Mouse (Mus musculus): ENCODE data around the gene Olfr1221. TPM values are rescaled to one million over a fixed set of nuclear protein-coding genes. Genes with fewer than 3 reads are reported as not detected.
"Not testable (repeated sequence)": the region's sequence is repeated elsewhere in the genome, so short reads cannot be mapped to it uniquely, and the experiment has no call there.

The Olfr1221 gene
- polyA plus RNA-seq (2011; ENCODE audit: insufficient read depth, insufficient read length, low read depth, missing spikeins): not detected in 2 replicates

DNA sequence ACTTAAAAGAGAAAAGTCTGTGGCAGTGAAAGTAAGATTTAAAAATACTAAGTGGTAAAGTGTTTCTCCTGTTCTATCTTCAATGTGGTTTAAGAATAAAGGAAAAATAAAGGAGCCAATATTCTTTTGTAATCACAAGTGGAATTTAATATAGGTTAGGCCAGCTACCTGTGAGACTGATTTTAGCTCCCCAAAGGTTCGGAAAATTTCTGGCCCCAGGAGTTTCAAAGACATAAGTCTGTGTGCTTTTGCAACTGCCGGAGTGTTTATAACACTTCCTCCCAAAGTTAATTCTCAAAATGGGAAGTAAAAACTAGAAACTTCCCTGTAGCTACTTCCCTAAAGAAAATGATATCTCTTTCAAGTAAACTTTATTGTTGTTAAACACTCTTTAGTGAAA is at the start of gene Olfr1221:
TSS of gene Olfr1221 (minus strand) at position 101 of the 400 bp plus-strand sequence.
- Histone ChIP-seq H3K4me1 (ENCODE audit: control insufficient read depth, insufficient read depth, low read length) (no peaks in the 10 kb centered on the region), H3K9ac (ENCODE audit: low read depth, poor library complexity, severe bottlenecking) (no peak within 1 kb of the TSS), H3K27me3 (ENCODE audit: control insufficient read depth, insufficient read depth, low read length, poor library complexity, severe bottlenecking) (no peaks in the 10 kb centered on the region), H3K36me3 (ENCODE audit: control insufficient read depth, insufficient read depth, low read length, poor library complexity, severe bottlenecking) (no peaks in the 10 kb centered on the region), H3K9me3 (replicated peaks; ENCODE audit: control insufficient read depth, insufficient read depth, low read length, poor library complexity, severe bottlenecking) (no peaks in the 10 kb centered on the region), H3K27ac (ENCODE audit: insufficient read depth, low read length) (no peak within 1 kb of the TSS), H3K4me3 (ENCODE audit: low read depth, low read length) (no peak within 1 kb of the TSS)
- TF ChIP-seq CTCF (IDR thresholded peaks at IDR 0.05; ENCODE audit: low read depth, low read length) (no peak), POLR2A (IDR thresholded peaks at IDR 0.05; ENCODE audit: insufficient read depth, low read length) (no peak), EP300 (IDR thresholded peaks at IDR 0.05; ENCODE audit: insufficient read depth, low read depth, low read length) (no peak)

DNA sequence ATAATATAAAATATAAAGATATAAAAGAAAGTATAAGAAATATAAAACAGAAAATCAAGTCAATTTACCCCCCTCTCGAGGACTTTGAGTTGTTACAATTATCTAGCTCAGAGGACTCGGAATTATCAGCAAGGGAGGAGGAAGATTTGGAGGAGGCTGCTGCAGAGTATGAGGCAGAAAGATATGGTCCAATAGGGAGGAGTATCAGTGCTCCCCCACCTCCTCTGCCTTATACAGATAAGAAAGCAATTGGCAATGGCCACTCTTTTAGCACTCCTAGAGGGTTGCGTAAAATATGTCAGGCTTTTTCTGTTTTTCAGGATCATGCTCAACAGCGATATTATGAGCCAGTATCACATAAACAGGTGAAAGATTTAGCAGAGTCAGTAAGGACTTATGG is 47.6 kb upstream of the Olfr1221 start:
- not testable (repeated sequence) for H3K27ac ChIP-seq (ENCODE audit: insufficient read depth, low read length); H3K27me3 ChIP-seq (ENCODE audit: control insufficient read depth, insufficient read depth, low read length, poor library complexity, severe bottlenecking); H3K4me1 ChIP-seq (ENCODE audit: control insufficient read depth, insufficient read depth, low read length); H3K9me3 ChIP-seq (replicated peaks; ENCODE audit: control insufficient read depth, insufficient read depth, low read length, poor library complexity, severe bottlenecking); H3K9ac ChIP-seq (ENCODE audit: low read depth, poor library complexity, severe bottlenecking); H3K36me3 ChIP-seq (ENCODE audit: control insufficient read depth, insufficient read depth, low read length, poor library complexity, severe bottlenecking); H3K4me3 ChIP-seq (ENCODE audit: low read depth, low read length)

DNA sequence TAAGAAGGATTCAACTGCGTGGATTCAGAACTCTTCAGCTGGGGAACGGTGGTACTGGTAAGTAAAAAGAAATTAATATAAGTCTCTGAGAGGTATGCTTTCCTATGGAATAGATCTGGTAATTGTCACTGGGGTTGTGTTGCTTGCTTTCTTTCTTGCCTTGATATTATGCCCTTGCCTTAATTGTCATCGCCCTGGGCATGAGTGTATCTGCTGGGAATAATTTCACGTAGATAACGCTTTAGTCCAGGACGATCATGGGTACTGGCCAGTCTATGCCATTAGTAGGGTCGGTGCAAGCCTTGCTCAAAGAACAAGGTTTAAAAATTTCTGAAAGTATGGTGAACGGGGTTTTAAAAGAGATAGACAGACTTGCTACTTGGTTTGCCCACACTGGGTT is 46.9 kb upstream of the Olfr1221 start, which contains the start of gene Olfr1224-ps1:
TSS of gene Olfr1224-ps1 (minus strand) at position 101 of the 400 bp plus-strand sequence.
- not testable (repeated sequence) for H3K27me3 ChIP-seq (ENCODE audit: control insufficient read depth, insufficient read depth, low read length, poor library complexity, severe bottlenecking); H3K4me1 ChIP-seq (ENCODE audit: control insufficient read depth, insufficient read depth, low read length); H3K9me3 ChIP-seq (replicated peaks; ENCODE audit: control insufficient read depth, insufficient read depth, low read length, poor library complexity, severe bottlenecking); H3K27ac ChIP-seq (ENCODE audit: insufficient read depth, low read length); H3K9ac ChIP-seq (ENCODE audit: low read depth, poor library complexity, severe bottlenecking); H3K36me3 ChIP-seq (ENCODE audit: control insufficient read depth, insufficient read depth, low read length, poor library complexity, severe bottlenecking); H3K4me3 ChIP-seq (ENCODE audit: low read depth, low read length)

DNA sequence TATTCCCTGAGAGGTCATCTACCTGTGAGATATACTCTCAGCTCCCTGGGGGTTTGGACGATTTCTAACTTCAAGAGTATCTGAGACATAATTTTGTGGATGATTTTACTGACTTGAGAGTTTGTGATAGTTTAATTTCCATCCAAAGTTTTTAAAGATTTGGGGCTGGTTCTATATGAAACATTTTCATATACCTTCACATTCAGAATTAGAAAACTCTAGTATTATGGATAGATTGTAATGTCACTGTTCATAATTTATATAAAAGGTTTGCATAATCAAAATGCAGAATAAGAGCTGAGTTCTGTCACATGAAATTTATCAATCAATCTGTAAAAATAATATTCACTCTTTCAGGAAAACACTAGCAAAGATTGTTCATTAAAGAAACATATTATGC is 34.4 kb upstream of the Olfr1221 start, which contains the start of gene Olfr1223:
TSS of gene Olfr1223 (minus strand) at position 101 of the 400 bp plus-strand sequence.
- TF ChIP-seq EP300 (IDR thresholded peaks at IDR 0.05; ENCODE audit: insufficient read depth, low read depth, low read length) (no peak), POLR2A (IDR thresholded peaks at IDR 0.05; ENCODE audit: insufficient read depth, low read length) (no peak), CTCF (IDR thresholded peaks at IDR 0.05; ENCODE audit: low read depth, low read length) (no peak)
- H3K9ac ChIP-seq (ENCODE audit: low read depth, poor library complexity, severe bottlenecking): no peak within 1 kb of the TSS
- H3K27me3 ChIP-seq (ENCODE audit: control insufficient read depth, insufficient read depth, low read length, poor library complexity, severe bottlenecking): no peaks in the 10 kb centered on the region
- H3K36me3 ChIP-seq (ENCODE audit: control insufficient read depth, insufficient read depth, low read length, poor library complexity, severe bottlenecking): no peaks in the 10 kb centered on the region
- H3K4me1 ChIP-seq (ENCODE audit: control insufficient read depth, insufficient read depth, low read length): no peaks in the 10 kb centered on the region
- H3K4me3 ChIP-seq (ENCODE audit: low read depth, low read length): no peak within 1 kb of the TSS
- H3K9me3 ChIP-seq (replicated peaks; ENCODE audit: control insufficient read depth, insufficient read depth, low read length, poor library complexity, severe bottlenecking): no peaks in the 10 kb centered on the region
- no peak within 1 kb of the TSS for H3K27ac ChIP-seq (ENCODE audit: insufficient read depth, low read length)

DNA sequence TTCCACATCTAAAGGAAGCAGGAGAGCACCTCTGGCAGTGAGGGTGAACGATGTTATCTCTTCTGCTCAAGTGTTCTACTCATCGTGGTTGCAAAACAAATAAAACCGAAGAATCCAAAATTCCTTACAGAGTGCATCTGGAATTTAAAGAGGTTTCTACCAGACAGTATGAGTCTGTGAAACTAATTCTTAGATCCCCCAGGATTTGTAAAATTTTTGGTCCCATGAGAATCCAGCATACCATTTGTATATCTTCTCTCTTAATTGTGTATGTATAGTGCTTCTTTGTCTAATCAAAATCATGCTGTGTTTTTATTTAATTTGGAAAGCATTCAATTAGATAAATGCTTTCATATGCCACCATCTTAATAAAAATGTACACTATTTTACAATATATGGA is 15.9 kb upstream of the Olfr1221 start, which contains the start of gene Olfr1222:
TSS of gene Olfr1222 (minus strand) at position 101 of the 400 bp plus-strand sequence.
- Histone ChIP-seq H3K27me3 (ENCODE audit: control insufficient read depth, insufficient read depth, low read length, poor library complexity, severe bottlenecking) (no peaks in the 10 kb centered on the region), H3K9me3 (replicated peaks; ENCODE audit: control insufficient read depth, insufficient read depth, low read length, poor library complexity, severe bottlenecking) (no peaks in the 10 kb centered on the region), H3K4me1 (ENCODE audit: control insufficient read depth, insufficient read depth, low read length) (no peaks in the 10 kb centered on the region), H3K9ac (ENCODE audit: low read depth, poor library complexity, severe bottlenecking) (no peak within 1 kb of the TSS), H3K36me3 (ENCODE audit: control insufficient read depth, insufficient read depth, low read length, poor library complexity, severe bottlenecking) (no peaks in the 10 kb centered on the region), H3K4me3 (ENCODE audit: low read depth, low read length) (no peak within 1 kb of the TSS), H3K27ac (ENCODE audit: insufficient read depth, low read length) (no peak within 1 kb of the TSS)
- TF ChIP-seq CTCF (IDR thresholded peaks at IDR 0.05; ENCODE audit: low read depth, low read length) (no peak), POLR2A (IDR thresholded peaks at IDR 0.05; ENCODE audit: insufficient read depth, low read length) (no peak), EP300 (IDR thresholded peaks at IDR 0.05; ENCODE audit: insufficient read depth, low read depth, low read length) (no peak)

DNA sequence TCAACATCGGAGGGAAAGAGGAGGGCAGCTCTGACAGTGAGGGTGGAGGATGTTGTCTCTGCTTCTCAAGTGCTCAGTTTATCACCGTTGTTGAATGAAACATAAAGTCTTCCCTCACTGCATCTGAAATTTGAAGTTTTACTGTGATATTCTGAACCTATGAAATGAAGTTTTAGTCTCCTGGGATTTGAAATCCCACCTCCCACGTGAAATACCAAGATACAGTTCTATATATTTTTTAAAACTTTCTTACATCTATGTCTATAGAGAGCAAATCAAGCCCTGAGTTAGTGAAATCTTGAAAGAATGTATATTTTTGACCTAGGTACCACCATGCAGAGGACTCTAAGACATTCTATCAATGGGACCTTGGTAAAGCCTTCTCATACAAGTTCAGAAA is 10.3 kb downstream of the Olfr1221 start, which contains the start of gene Olfr1220:
TSS of gene Olfr1220 (minus strand) at position 101 of the 400 bp plus-strand sequence.
- Histone ChIP-seq H3K9me3 (replicated peaks; ENCODE audit: control insufficient read depth, insufficient read depth, low read length, poor library complexity, severe bottlenecking) (no peaks in the 10 kb centered on the region), H3K36me3 (ENCODE audit: control insufficient read depth, insufficient read depth, low read length, poor library complexity, severe bottlenecking) (no peaks in the 10 kb centered on the region), H3K9ac (ENCODE audit: low read depth, poor library complexity, severe bottlenecking) (no peak within 1 kb of the TSS), H3K4me1 (ENCODE audit: control insufficient read depth, insufficient read depth, low read length) (no peaks in the 10 kb centered on the region), H3K27ac (ENCODE audit: insufficient read depth, low read length) (no peak within 1 kb of the TSS), H3K4me3 (ENCODE audit: low read depth, low read length) (no peak within 1 kb of the TSS), H3K27me3 (ENCODE audit: control insufficient read depth, insufficient read depth, low read length, poor library complexity, severe bottlenecking) (no peaks in the 10 kb centered on the region)
- no peak for TF ChIP-seq EP300 (IDR thresholded peaks at IDR 0.05; ENCODE audit: insufficient read depth, low read depth, low read length)

Measured in ES-Bruce4 (cell line).